8 mouse cellular contexts compared by ENCODE assay signal in the genomic region with DNA sequence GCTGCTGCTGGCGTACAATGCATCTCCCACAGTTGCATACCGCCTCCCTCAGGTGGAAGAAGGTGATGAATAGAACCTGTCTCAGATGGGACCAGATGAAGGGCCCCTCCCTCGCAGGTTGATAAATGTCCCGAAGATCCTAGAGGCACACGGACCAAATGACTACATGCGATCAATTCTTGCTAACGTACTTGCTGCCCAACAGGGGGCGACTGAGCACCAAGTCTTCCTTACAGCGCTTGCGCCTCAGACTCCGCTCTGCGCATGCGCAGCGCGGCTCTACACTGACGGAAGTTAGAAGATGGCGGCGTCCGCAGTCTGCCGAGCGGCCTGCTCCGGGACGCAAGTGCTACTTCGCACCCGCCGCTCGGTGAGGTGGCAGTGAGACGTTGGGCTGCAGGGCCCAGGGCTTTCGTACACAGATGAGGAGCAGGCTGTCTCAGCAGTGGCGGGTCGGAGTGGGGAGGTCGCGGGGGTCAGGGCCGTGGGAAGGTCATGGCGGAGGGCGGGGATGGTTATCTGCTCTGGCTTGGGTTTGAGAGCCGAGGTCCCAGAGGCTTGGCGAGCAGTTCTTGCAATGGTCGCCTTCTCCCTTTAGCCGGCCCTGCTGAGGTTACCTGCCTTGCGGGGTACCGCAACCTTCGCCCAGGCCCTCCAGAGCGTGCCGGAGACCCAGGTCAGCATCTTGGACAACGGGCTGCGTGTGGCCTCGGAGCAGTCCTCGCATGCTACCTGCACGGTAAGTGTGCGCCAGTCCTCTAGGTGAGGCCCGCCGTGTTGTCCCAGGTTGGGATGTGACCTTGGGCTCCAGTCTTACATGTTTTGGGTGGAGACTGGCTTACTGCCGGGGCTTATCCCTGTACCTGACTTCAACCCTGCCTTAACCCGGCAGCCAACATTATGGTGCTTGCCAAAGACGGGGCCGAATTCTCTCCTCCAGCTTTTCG. TPM values are rescaled to one million over a fixed set of nuclear protein-coding genes. Genes with fewer than 3 reads are reported as not detected.
DNase-seq lines count a peak whose midpoint lies in the region; ATAC-seq and TF ChIP-seq lines count a peak whose summit lies in the region.

Gene Uqcrc1, plus strand, starts transcription at position 216 of the 947 bp plus-strand sequence.

- peak; percentile 93; the same call in 1 of the 2 replicates for TF ChIP-seq POLR2A in bone marrow, adult 2 months (IDR thresholded peaks at IDR 0.05; ENCODE audit: borderline replicate concordance, control insufficient read depth, low read depth, low read length)
- TF ChIP-seq POLR2A in limb, embryonic 14.5 days (IDR thresholded peaks at IDR 0.05; ENCODE audit: borderline replicate concordance, extremely low read depth, insufficient read depth, insufficient read length) = peak; percentile 75; the same call in 1 of the 2 replicates

- H3K4me2 ChIP-seq in embryonic facial prominence, embryonic 15.5 days (replicated peaks) = peak within 1 kb of the TSS; percentile 70
- H3K4me2 ChIP-seq in limb, embryonic 14.5 days (replicated peaks; ENCODE audit: low read depth, low read length, severe bottlenecking) = peak within 1 kb of the TSS; percentile 71
- peak within 1 kb of the TSS; percentile 67 for H3K4me2 ChIP-seq in midbrain, postnatal 0 days (ENCODE audit: low read depth, low read length, poor library complexity, severe bottlenecking)

- peak within 1 kb of the TSS; percentile 93 for H3K9ac ChIP-seq in embryonic facial prominence, embryonic 15.5 days
- H3K9ac ChIP-seq in limb, embryonic 14.5 days (ENCODE audit: low read depth, low read length, severe bottlenecking) = peak within 1 kb of the TSS; percentile 96
- H3K9ac ChIP-seq in midbrain, postnatal 0 days (replicated peaks; ENCODE audit: low read length, poor library complexity, severe bottlenecking) = peak within 1 kb of the TSS; percentile 95

- no peaks in the 10 kb centered on the region for H3K27me3 ChIP-seq in embryonic facial prominence, embryonic 15.5 days
- no peaks in the 10 kb centered on the region for H3K27me3 ChIP-seq in limb, embryonic 14.5 days (ENCODE audit: control insufficient read depth, insufficient read depth, low read length)
- no peaks in the 10 kb centered on the region for H3K27me3 ChIP-seq in midbrain, postnatal 0 days (ENCODE audit: insufficient read depth, low read length)

- peak; percentile 87 for ATAC-seq in embryonic facial prominence, embryonic 15.5 days (ENCODE audit: insufficient number of reproducible peaks, low FRiP score, low TSS enrichment, low read depth)
- peak; percentile 91 for ATAC-seq in limb, embryonic 14.5 days (ENCODE audit: low FRiP score, low read depth)
- peak; percentile 88 for ATAC-seq in midbrain, postnatal 0 days (ENCODE audit: low FRiP score)

- DNase-seq in 416B (ENCODE audit: low read depth) = peak; percentile 97
- peak; percentile 90 for DNase-seq in heart, adult 8-10 months (ENCODE audit: low spot score)
- peak; percentile 95 for DNase-seq in kidney, adult 9 months
- DNase-seq in limb, embryonic 14.5 days (ENCODE audit: low spot score) = peak; percentile 96
- DNase-seq in midbrain, postnatal 0 days (ENCODE audit: low spot score) = peak; percentile 98
- DNase-seq in spleen, postnatal 14 days (ENCODE audit: low spot score in 2 of 2) = peak; percentile 89 to 95

- TF ChIP-seq CTCF in bone marrow, adult 2 months (IDR thresholded peaks at IDR 0.05; ENCODE audit: control insufficient read depth, insufficient read depth, low read length) = peak; percentile 94
- TF ChIP-seq CTCF in midbrain, postnatal 0 days (IDR thresholded peaks at IDR 0.05) = peak; percentile 95

- peaks cover 34% of the 10 kb centered on the region for H3K36me3 ChIP-seq in embryonic facial prominence, embryonic 15.5 days
- H3K36me3 ChIP-seq in limb, embryonic 14.5 days (ENCODE audit: control insufficient read depth, insufficient read depth, low read length) = peaks cover 35% of the 10 kb centered on the region
- H3K36me3 ChIP-seq in midbrain, postnatal 0 days (ENCODE audit: insufficient read depth, low read length) = peaks cover 19% of the 10 kb centered on the region; the same call in 1 of the 2 replicates

- H3K4me3 ChIP-seq in bone marrow, adult 2 months (replicated peaks; ENCODE audit: control insufficient read depth, low read depth, low read length) = peak within 1 kb of the TSS; percentile 92
- peak within 1 kb of the TSS; percentile 94 for H3K4me3 ChIP-seq in embryonic facial prominence, embryonic 15.5 days (replicated peaks)
- H3K4me3 ChIP-seq in limb, embryonic 14.5 days (replicated peaks; ENCODE audit: low read length) = peak within 1 kb of the TSS; percentile 95
- H3K4me3 ChIP-seq in midbrain, postnatal 0 days (ENCODE audit: low read depth, low read length) = peak within 1 kb of the TSS; percentile 88

- no peaks in the 10 kb centered on the region for H3K9me3 ChIP-seq in embryonic facial prominence, embryonic 15.5 days (replicated peaks)
- no peaks in the 10 kb centered on the region for H3K9me3 ChIP-seq in limb, embryonic 14.5 days (ENCODE audit: control insufficient read depth, low read length)
- H3K9me3 ChIP-seq in midbrain, postnatal 0 days (ENCODE audit: low read length) = no peaks in the 10 kb centered on the region

- H3K27ac ChIP-seq in bone marrow, adult 2 months (ENCODE audit: control insufficient read depth, insufficient read depth, low read depth, low read length, poor library complexity) = peak within 1 kb of the TSS; percentile 27; the same call in 1 of the 2 replicates
- H3K27ac ChIP-seq in embryonic facial prominence, embryonic 15.5 days (replicated peaks) = peak within 1 kb of the TSS; percentile 73
- H3K27ac ChIP-seq in limb, embryonic 14.5 days (replicated peaks; ENCODE audit: low read depth, low read length) = peak within 1 kb of the TSS; percentile 68; the same call in 1 of the 2 replicates
- peak within 1 kb of the TSS; percentile 79 for H3K27ac ChIP-seq in midbrain, postnatal 0 days (ENCODE audit: low read depth, low read length)

- H3K4me1 ChIP-seq in bone marrow, adult 2 months (ENCODE audit: control insufficient read depth, insufficient read depth, low read length) = no peaks in the 10 kb centered on the region; the same call in 1 of the 2 replicates
- peaks cover 4% of the 10 kb centered on the region for H3K4me1 ChIP-seq in embryonic facial prominence, embryonic 15.5 days
- H3K4me1 ChIP-seq in limb, embryonic 14.5 days (ENCODE audit: control insufficient read depth, insufficient read depth, low read length) = peaks cover 5% of the 10 kb centered on the region; the same call in 1 of the 2 replicates
- H3K4me1 ChIP-seq in midbrain, postnatal 0 days (ENCODE audit: insufficient read depth, low read length) = peaks cover 3% of the 10 kb centered on the region; the same call in 1 of the 2 replicates

- under 1% methylated on average over 58 of the region's 58 CpGs for WGBS in bone marrow, adult 2 months
- 1% methylated on average over 58 of the region's 58 CpGs for WGBS in embryonic facial prominence, embryonic 15.5 days
- WGBS in limb, embryonic 14.5 days = 2% methylated on average over 53 of the region's 58 CpGs
- 2% methylated on average over 58 of the region's 58 CpGs for WGBS in midbrain, postnatal 0 days

RNA-seq across cellular contexts. Expression of gene Uqcrc1, which starts in this region (rescaled TPM):
- 50.7 and 70.0 TPM in 2 replicates for polyA plus RNA-seq in bone marrow, adult 2 months (2011; ENCODE audit: insufficient read depth, insufficient read length, low replicate concordance, missing spikeins)
- polyA plus RNA-seq in embryonic facial prominence, embryonic 15.5 days (2015; fragmentation: Nextera tagmentation; extraction: Ambion mirVana) = 470 and 480 TPM in 2 replicates
- 1,000 to 10,000 TPM; 2,127 to 2,243 (median 2,213) TPM for total RNA-seq in heart, adult 8-10 months (2022)
- polyA plus RNA-seq in limb, embryonic 14.5 days (2012; rRNA removed) = 347 and 412 TPM in 2 replicates
- polyA plus RNA-seq in limb, embryonic 14.5 days (2014; fragmentation: Nextera tagmentation; extraction: Ambion mirVana) = 455 and 465 TPM in 2 replicates
- 407 and 456 TPM in 2 replicates for total RNA-seq in midbrain, postnatal 0 days (2014; rRNA removed)
- 522 and 562 TPM in 2 replicates for polyA plus RNA-seq in midbrain, postnatal 0 days (2015; fragmentation: Nextera tagmentation; extraction: Ambion mirVana)

Comparison
In these comparisons a context has a peak if more than half of its experiments do, and no peak if none do; other contexts are left out.
1. Peak in every context shown above with its lines: DNase-seq, ATAC-seq, H3K4me3 ChIP-seq and H3K27ac ChIP-seq.
2. H3K27ac ChIP-seq: peak in every context shown above with its lines; median percentile 79 in midbrain, postnatal 0 days; 73 in embryonic facial prominence, embryonic 15.5 days; 68 in limb, embryonic 14.5 days; 27 in bone marrow, adult 2 months.